Mouse (Mus musculus): ENCODE measurements around the gene Gipc3. TPM values are rescaled to one million over a fixed set of nuclear protein-coding genes. Genes with fewer than 3 reads are reported as not detected.

The Gipc3 gene
- polyA plus RNA-seq, 1 experiment from 2014 or later, result not detected

DNA sequence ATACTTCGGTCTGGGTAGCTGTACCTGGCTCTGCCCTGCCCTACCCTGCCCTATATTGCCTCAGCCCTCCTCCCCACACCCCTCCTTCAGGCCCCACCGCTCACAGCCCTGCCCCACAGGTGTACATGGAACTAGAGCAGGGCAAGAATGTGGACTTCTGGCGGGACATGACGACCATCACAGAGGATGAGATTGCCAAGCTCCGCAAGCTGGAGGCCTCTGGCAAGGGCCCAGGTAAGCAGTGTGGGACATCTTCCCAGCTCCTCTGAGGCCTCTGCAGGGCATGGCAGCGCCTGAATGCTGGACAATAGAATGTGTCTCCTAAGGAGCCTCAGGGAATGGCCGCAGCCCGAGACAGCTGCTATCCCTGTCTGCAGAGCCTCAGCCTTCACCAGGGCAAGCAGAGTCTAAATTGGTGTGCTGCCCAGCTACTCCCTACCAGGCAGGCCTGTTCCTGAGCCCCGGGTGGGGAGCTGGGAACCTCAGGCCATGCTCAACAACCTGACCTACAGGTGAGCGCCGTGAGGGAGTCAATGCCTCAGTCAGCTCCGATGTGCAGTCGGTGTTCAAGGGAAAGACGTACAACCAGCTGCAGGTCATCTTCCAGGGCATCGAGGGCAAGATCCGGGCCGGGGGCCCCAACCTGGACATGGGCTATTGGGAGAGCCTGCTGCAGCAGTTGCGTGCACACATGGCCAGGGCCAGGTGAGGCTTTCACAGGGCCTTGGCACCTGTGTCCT lies 19.1 kb downstream of the Gipc3 start:
- Histone ChIP-seq H3K9me3 (ENCODE audit: control insufficient read depth, low read length) (no peaks in the 10 kb centered on the region), H3K4me3 (ENCODE audit: low read depth, low read length) (no peak overlapping the region), H3K27ac (ENCODE audit: low read depth, low read length) (no peak overlapping the region), H3K4me1 (replicated peaks; ENCODE audit: control insufficient read depth, insufficient read depth, low read length) (peaks cover 14% of the 10 kb centered on the region), H3K4me2 (ENCODE audit: low read depth, low read length, severe bottlenecking) (no peak overlapping the region), H3K9ac (ENCODE audit: low read length) (no peak overlapping the region), H3K36me3 (ENCODE audit: control insufficient read depth, insufficient read depth, low read length) (peaks cover 27% of the 10 kb centered on the region), H3K27me3 (ENCODE audit: control insufficient read depth, insufficient read depth, low read length) (no peaks in the 10 kb centered on the region)
- WGBS, result 94% methylated on average over 18 of the region's 18 CpGs
- DNase-seq (ENCODE audit: low spot score) (no peak), ATAC-seq (replicated peaks; ENCODE audit: low FRiP score) (no peak)

DNA sequence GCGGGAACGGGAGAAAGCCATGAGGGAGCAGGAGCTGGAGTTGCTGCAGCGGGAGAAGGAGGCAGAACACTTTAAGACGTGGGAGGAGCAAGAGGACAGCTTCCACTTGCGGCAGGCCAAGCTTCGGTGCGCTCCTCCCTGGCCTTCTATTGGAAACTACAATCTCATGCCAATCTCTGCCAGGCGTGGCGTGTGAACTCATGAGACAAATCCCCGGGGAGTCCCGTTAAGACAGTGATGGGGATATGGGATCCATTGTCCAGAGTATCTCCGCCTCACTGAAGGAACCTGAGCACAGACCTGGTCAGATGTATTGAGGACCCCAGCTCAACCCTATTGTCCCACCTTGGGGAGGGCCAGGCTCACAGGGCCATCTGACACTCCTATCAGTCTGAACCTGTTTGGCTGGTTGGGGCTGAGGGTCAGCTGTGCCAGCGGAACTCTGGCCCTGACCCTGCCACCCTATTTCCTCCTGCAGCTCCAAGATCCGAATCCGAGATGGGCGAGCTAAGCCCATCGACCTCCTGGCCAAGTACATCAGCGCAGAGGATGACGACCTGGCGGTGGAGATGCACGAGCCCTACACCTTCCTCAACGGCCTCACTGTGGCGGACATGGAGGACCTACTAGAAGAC lies 19.8 kb downstream of the Gipc3 start:
- WGBS, result 95% methylated on average over 23 of the region's 23 CpGs
- peaks cover 27% of the 10 kb centered on the region for H3K36me3 ChIP-seq (ENCODE audit: control insufficient read depth, insufficient read depth, low read length)
- no peak overlapping the region for H3K27ac ChIP-seq (ENCODE audit: low read depth, low read length)
- peaks cover 14% of the 10 kb centered on the region for H3K4me1 ChIP-seq (replicated peaks; ENCODE audit: control insufficient read depth, insufficient read depth, low read length)
- no peaks in the 10 kb centered on the region for H3K9me3 ChIP-seq (ENCODE audit: control insufficient read depth, low read length)
- no peak overlapping the region for H3K9ac ChIP-seq (ENCODE audit: low read length)
- H3K4me2 ChIP-seq (ENCODE audit: low read depth, low read length, severe bottlenecking), result no peak overlapping the region
- H3K4me3 ChIP-seq (ENCODE audit: low read depth, low read length), result no peak overlapping the region
- ATAC-seq (replicated peaks; ENCODE audit: low FRiP score) (no peak), DNase-seq (ENCODE audit: low spot score) (no peak)
- no peaks in the 10 kb centered on the region for H3K27me3 ChIP-seq (ENCODE audit: control insufficient read depth, insufficient read depth, low read length)

- Histone ChIP-seq H3K4me3 (ENCODE audit: low read depth, low read length) (peak overlapping the region; percentile 93; the same call in 1 of the 2 replicates), H3K27me3 (ENCODE audit: control insufficient read depth, insufficient read depth, low read length) (no peaks in the 10 kb centered on the region), H3K9me3 (ENCODE audit: control insufficient read depth, low read length) (no peaks in the 10 kb centered on the region), H3K27ac (ENCODE audit: low read depth, low read length) (no peak overlapping the region), H3K4me2 (ENCODE audit: low read depth, low read length, severe bottlenecking) (no peak overlapping the region), H3K9ac (ENCODE audit: low read length) (no peak overlapping the region), H3K36me3 (ENCODE audit: control insufficient read depth, insufficient read depth, low read length) (peaks cover 29% of the 10 kb centered on the region), H3K4me1 (replicated peaks; ENCODE audit: control insufficient read depth, insufficient read depth, low read length) (peaks cover 14% of the 10 kb centered on the region)
- DNase-seq (ENCODE audit: low spot score) (no peak), ATAC-seq (replicated peaks; ENCODE audit: low FRiP score) (no peak)
- 95% methylated on average over 27 of the region's 27 CpGs for WGBS
These were observed 20.6 kb downstream of the Gipc3 start for GRCm38 (mm10) chr10:81322444-81322843.

DNA sequence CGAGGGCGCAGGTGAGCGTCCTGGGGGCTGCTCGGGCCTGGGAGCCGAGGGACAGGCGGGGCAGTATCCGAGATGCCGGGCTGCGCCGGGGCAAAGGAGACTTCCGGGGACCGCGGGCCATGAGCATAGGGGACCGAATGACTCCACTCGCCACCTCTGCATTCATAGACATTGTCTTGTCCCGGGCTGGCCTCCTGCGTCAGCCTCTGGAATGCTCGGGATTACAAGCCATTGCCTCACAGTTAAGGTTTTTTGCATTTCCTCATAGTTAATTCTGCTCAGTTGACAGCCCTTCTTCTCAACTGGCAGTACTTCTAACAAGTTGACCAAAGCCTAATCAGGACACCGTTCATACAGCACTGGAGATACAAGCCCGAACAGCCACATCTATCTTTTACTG lies 21.6 kb downstream of the Gipc3 start:
- peak; percentile 3; the same call in 1 of the 2 replicates for ATAC-seq (replicated peaks; ENCODE audit: low FRiP score)
- 4% methylated on average over 20 of the region's 20 CpGs for WGBS
- no peaks in the 10 kb centered on the region for H3K27me3 ChIP-seq (ENCODE audit: control insufficient read depth, insufficient read depth, low read length)

DNA sequence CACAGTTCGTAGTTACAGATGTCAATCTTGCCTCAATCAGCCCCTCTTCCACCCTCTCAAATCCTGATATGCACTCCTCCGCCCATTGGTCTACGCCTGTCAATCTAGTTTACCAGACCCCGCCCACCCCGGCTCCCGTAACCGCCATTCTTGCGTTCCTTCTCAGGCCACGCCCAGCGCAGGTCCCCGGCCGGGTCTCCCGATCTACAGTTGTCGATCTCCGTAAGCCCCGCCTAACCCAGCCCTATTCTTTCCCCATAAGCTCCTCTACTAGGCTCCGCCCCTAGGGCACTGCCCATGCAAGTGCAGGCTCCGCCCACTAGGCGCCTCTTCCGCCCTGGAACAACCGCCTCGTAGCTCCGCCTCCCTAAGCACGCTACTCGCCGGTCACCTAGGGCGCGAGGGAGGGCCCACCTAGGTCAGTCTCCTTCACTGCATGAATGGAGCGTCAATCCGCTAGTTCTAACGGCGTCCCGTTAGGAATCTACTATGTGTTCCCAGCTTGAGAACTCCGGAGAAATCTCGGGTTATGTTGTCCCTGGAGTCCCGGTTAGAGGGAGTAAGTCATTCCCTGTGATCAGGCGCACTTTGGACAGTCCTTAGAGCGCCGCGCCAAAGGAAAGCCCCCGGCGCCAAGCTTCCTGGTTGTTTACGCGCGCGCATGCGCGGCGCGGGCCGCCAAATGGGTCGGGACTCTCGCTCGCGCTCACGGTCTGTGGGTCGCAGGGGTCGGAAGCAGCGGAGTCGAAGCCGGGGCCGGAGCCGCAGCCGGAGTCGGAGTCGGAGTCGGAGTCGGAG lies 22.3 kb downstream of the Gipc3 start, which contains the start of gene Cactin:
Gene Cactin, plus strand, starts transcription at position 554 of the 798 bp plus-strand sequence.
- Histone ChIP-seq H3K9me3 (ENCODE audit: control insufficient read depth, low read length) (no peaks in the 10 kb centered on the region), H3K27ac (ENCODE audit: low read depth, low read length) (peak within 1 kb of the TSS; percentile 72), H3K9ac (ENCODE audit: low read length) (peak within 1 kb of the TSS; percentile 83), H3K4me3 (ENCODE audit: low read depth, low read length) (peak within 1 kb of the TSS; percentile 93), H3K4me2 (ENCODE audit: low read depth, low read length, severe bottlenecking) (peak within 1 kb of the TSS; percentile 79), H3K4me1 (replicated peaks; ENCODE audit: control insufficient read depth, insufficient read depth, low read length) (peaks cover 20% of the 10 kb centered on the region), H3K36me3 (ENCODE audit: control insufficient read depth, insufficient read depth, low read length) (peaks cover 23% of the 10 kb centered on the region), H3K27me3 (ENCODE audit: control insufficient read depth, insufficient read depth, low read length) (no peaks in the 10 kb centered on the region)
- DNase-seq (ENCODE audit: low spot score) (peak; percentile 99), ATAC-seq (replicated peaks; ENCODE audit: low FRiP score) (peak; percentile 91)
- WGBS, result under 1% methylated on average over 68 of the region's 68 CpGs

More for the DNA sequence above, 21.6 kb downstream of the Gipc3 start:
- peak overlapping the region; percentile 93 for H3K4me3 ChIP-seq (ENCODE audit: low read depth, low read length)
- H3K27ac ChIP-seq (ENCODE audit: low read depth, low read length), result peak overlapping the region; percentile 72; the same call in 1 of the 2 replicates
- peak overlapping the region; percentile 79 for H3K4me2 ChIP-seq (ENCODE audit: low read depth, low read length, severe bottlenecking)
- no peak for DNase-seq (ENCODE audit: low spot score)
- H3K9ac ChIP-seq (ENCODE audit: low read length), result peak overlapping the region; percentile 83
- peaks cover 26% of the 10 kb centered on the region for H3K36me3 ChIP-seq (ENCODE audit: control insufficient read depth, insufficient read depth, low read length)
- no peaks in the 10 kb centered on the region for H3K9me3 ChIP-seq (ENCODE audit: control insufficient read depth, low read length)
- H3K4me1 ChIP-seq (replicated peaks; ENCODE audit: control insufficient read depth, insufficient read depth, low read length), result peaks cover 20% of the 10 kb centered on the region

- Histone ChIP-seq H3K27ac (ENCODE audit: low read depth, low read length) (peak overlapping the region; percentile 72), H3K9me3 (ENCODE audit: control insufficient read depth, low read length) (no peaks in the 10 kb centered on the region), H3K4me1 (replicated peaks; ENCODE audit: control insufficient read depth, insufficient read depth, low read length) (peaks cover 20% of the 10 kb centered on the region), H3K27me3 (ENCODE audit: control insufficient read depth, insufficient read depth, low read length) (no peaks in the 10 kb centered on the region), H3K36me3 (ENCODE audit: control insufficient read depth, insufficient read depth, low read length) (peaks cover 15% of the 10 kb centered on the region; the same call in 1 of the 2 replicates), H3K4me3 (ENCODE audit: low read depth, low read length) (peak overlapping the region; percentile 93), H3K4me2 (ENCODE audit: low read depth, low read length, severe bottlenecking) (peak overlapping the region; percentile 79), H3K9ac (ENCODE audit: low read length) (peak overlapping the region; percentile 59)
- peak; percentile 3 for ATAC-seq (replicated peaks; ENCODE audit: low FRiP score)
- 2% methylated on average over 38 of the region's 38 CpGs for WGBS
- DNase-seq (ENCODE audit: low spot score), result peak; percentile 98
These were observed 23.1 kb downstream of the Gipc3 start for GRCm38 (mm10) chr10:81319741-81320549.

GRCm38 (mm10) chr10:81319330-81319699 lies 23.8 kb downstream of the Gipc3 start:
- WGBS, result 49% methylated on average over 8 of the region's 8 CpGs
- peaks cover 10% of the 10 kb centered on the region; the same call in 1 of the 2 replicates for H3K36me3 ChIP-seq (ENCODE audit: control insufficient read depth, insufficient read depth, low read length)

More at GRCm38 (mm10) chr10:81319330-81319699, 23.8 kb downstream of the Gipc3 start:
- no peak overlapping the region for H3K27ac ChIP-seq (ENCODE audit: low read depth, low read length)
- peaks cover 20% of the 10 kb centered on the region for H3K4me1 ChIP-seq (replicated peaks; ENCODE audit: control insufficient read depth, insufficient read depth, low read length)
- ATAC-seq (replicated peaks; ENCODE audit: low FRiP score), result no peak
- H3K4me3 ChIP-seq (ENCODE audit: low read depth, low read length), result peak overlapping the region; percentile 93
- H3K9me3 ChIP-seq (ENCODE audit: control insufficient read depth, low read length), result no peaks in the 10 kb centered on the region
- no peaks in the 10 kb centered on the region for H3K27me3 ChIP-seq (ENCODE audit: control insufficient read depth, insufficient read depth, low read length)
- peak overlapping the region; percentile 79 for H3K4me2 ChIP-seq (ENCODE audit: low read depth, low read length, severe bottlenecking)
- H3K9ac ChIP-seq (ENCODE audit: low read length), result peak overlapping the region; percentile 59
- DNase-seq (ENCODE audit: low spot score), result no peak

Data from forebrain, embryonic 11.5 days (tissue).